Mouse (Mus musculus): Measurements from ENCODE around the gene Map3k1. TPM values are rescaled to one million over a fixed set of nuclear protein-coding genes. Genes with fewer than 3 reads are reported as not detected.
"Not testable (repeated sequence)": the region's sequence is repeated elsewhere in the genome, so short reads cannot be mapped to it uniquely, and the experiment has no call there.

Map3k1 gene
- polyA plus RNA-seq, 1 experiment from 2014 or later, result 32.8 TPM

GRCm38 (mm10) chr13:111724811-111725164, 84.0 kb downstream of the Map3k1 start:
- H3K27me3 ChIP-seq, result no peaks in the 10 kb centered on the region
- POLR2A ChIA-PET, result no interaction called here
- in situ Hi-C loops (cut with MboI; ENCODE audit: low pct_unique_long_range_greater_than_20kb), result loop anchor here (25.0 kb wide), 1 partner anchor 1337 kb away; the partner anchor contains the start of gene Plk2
- no peak for TF ChIP-seq CTCF (IDR thresholded peaks at IDR 0.05)
- CTCF ChIA-PET, result no interaction called here
- ATAC-seq (no peak), DNase-seq (ENCODE audit: low read depth, low spot score) (no peak)

DNA sequence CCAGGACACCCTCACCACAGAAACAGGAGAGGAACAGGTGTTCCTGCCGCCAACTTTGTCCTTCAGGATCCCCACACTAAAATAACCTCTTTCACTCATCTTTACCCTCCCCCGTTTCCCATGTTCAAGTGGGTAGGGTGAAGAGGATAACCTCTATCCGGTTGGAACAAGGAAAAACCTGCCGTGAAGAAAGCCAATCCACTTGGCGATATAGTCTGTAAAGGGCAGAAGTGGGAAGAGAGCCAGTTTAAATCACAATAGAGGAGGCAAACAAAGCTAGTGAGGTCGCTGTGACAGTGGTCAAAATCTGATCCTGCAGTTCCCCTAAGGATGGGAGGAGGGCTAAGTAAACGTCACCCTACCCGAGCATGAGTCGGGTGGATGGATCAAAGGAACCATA, 89.1 kb downstream of the Map3k1 start:
- no peak for DNase-seq (ENCODE audit: low read depth, low spot score)
- H3K27me3 ChIP-seq, result no peaks in the 10 kb centered on the region
- CTCF ChIA-PET, result interaction anchor here (1.4 kb wide), 1 partner anchor 31 kb away, joined by 5 read pairs; no protein-coding TSS in a partner anchor
- in situ Hi-C loops (cut with MboI; ENCODE audit: low pct_unique_long_range_greater_than_20kb), result no loop called here
- no peak for ATAC-seq
- POLR2A ChIA-PET, result interaction anchor here (0.6 kb wide), 1 partner anchor 208 kb away, joined by 3 read pairs; no protein-coding TSS in a partner anchor
- TF ChIP-seq CTCF (IDR thresholded peaks at IDR 0.05), result no peak

GRCm38 (mm10) chr13:111710531-111710930, 98.3 kb downstream of the Map3k1 start:
- in situ Hi-C loops (cut with MboI; ENCODE audit: low pct_unique_long_range_greater_than_20kb), result no loop called here
- ChIA-PET CTCF (no interaction called here), POLR2A (no interaction called here)
- no peaks in the 10 kb centered on the region for H3K27me3 ChIP-seq
- DNase-seq (ENCODE audit: low read depth, low spot score), result no peak
- TF ChIP-seq CTCF (IDR thresholded peaks at IDR 0.05), result no peak
- no peak for ATAC-seq

DNA sequence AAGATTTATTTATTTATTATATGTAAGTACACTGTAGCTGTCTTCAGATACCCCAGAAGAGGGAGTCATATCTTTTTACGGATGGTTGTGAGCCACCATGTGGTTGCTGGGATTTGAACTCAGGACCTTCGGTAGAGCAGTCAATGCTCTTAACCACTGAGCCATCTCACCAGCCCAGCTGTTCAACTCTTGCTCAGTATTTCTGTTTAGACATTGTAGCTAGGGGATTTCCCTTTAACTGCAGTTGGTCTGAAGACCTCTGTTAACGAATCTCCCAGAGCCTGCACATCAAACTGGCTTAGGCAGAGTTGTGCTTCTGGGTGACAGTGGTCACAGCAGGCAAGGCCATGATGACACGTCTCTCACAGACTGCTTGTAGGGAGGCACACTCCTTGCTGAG, 104.8 kb downstream of the Map3k1 start:
- CTCF ChIA-PET; H3K27me3 ChIP-seq; DNase-seq (ENCODE audit: low read depth, low spot score); ATAC-seq; POLR2A ChIA-PET; in situ Hi-C loops (cut with MboI; ENCODE audit: low pct_unique_long_range_greater_than_20kb): not testable (repeated sequence)

DNA sequence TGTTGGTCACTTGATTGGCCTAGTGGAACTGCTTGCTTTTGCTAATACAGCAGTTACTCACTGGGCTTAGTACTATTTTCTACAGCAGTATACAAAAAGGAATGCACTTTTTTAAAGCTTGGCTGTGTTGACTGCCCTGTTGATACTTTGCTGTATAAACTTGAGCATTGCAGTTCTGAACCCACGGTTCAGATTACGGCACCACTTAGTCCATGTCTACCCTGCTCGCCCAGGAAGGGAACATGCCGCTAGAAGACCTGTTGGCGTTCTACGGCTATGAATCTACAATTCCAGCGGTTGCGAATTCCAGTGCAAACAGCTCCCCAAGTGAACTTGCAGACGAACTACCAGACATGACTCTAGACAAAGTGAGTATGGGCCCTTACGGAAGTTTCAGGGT, 105.4 kb downstream of the Map3k1 start:
- no peak for TF ChIP-seq CTCF (IDR thresholded peaks at IDR 0.05)
- ATAC-seq, result no peak
- no peaks in the 10 kb centered on the region for H3K27me3 ChIP-seq
- in situ Hi-C loops (cut with MboI; ENCODE audit: low pct_unique_long_range_greater_than_20kb), result no loop called here
- no peak for DNase-seq (ENCODE audit: low read depth, low spot score)
- ChIA-PET POLR2A (interaction anchor here (0.9 kb wide), 1 partner anchor 16 kb away, joined by 5 read pairs; no protein-coding TSS in a partner anchor), CTCF (no interaction called here)

Other genes with a start within 250 kb of the Map3k1 start
- gene Gm10198, start 216.2 kb downstream of the Map3k1 start, polyA plus RNA-seq (2021), result not detected
- gene Mier3, start 128.0 kb downstream of the Map3k1 start, polyA plus RNA-seq (2021), result 16.5 TPM

Data from Patski (cell line).